Mouse (Mus musculus): ENCODE measurements around the gene Reck. TPM values are rescaled to one million over a fixed set of nuclear protein-coding genes. Genes with fewer than 3 reads are reported as not detected.
A peak's percentile ranks its signal among the peaks of the same experiment; 100 is the strongest.

The Reck gene
- polyA plus RNA-seq, 1 experiment from 2014 or later, result 20.1 TPM

DNA sequence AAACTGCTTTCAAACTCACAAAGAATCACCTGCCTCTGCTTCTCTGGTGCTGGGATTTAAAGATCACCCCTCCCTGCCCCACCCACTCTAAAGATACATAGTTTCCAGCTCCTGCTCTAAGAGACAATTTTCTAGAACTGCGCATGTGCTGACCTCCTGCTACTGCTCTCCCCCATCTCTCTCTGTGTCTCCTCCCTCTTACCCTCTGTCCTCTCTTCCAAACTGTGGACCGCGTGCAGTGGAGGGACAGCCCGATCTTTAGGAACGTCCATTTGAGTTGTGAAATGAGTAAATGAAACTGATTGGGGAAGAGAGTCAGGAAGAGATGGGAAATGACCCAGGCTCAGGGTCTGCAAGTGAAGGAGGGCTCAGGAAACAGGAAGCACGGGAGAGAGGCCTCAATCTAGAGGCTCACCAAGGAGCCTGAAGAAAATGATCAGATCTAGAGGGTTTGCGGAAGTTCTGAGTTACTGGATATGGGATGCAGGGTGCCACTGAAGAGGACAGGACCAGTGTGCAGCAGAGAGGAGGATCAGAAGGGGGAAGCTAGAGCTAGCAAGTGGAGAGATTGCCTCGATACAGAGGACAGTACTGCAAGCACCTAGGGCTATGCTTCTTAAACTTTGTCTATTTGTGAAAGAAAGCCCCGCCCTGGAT is 84.3 kb downstream of the Reck start:
- Histone ChIP-seq H3K4me2 (replicated peaks) (0 out of 2 replicates have a peak overlapping the region, but pooled peaks have one; percentile 93), H3K4me3 (no peak overlapping the region)
- WGBS, result 65% methylated on average over 9 of the region's 9 CpGs

DNA sequence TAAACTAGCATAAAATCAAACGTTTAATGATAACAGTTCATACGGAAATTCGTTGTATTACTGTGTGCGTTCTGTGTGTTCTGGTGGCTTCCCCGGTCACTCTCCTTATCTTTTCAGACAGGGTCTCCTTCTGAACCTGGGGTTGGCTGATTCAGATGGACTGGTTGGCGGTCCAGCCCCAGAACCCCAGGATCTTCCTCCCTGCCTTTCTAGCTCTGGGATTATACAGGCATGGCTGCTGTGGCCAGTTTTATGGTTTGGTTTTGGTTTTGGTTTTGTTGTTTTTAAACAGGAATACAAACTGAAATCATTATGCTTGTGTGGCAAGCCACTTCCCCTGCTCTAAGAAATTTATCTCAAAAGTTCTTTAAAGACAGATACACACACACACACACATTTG is 84.9 kb downstream of the Reck start:
- Histone ChIP-seq H3K4me2 (replicated peaks) (no peak overlapping the region), H3K4me1 (peaks cover 24% of the 10 kb centered on the region), H3K27me3 (peaks cover 15% of the 10 kb centered on the region; the same call in 1 of the 2 replicates), H3K27ac (no peak overlapping the region), H3K36me3 (no peaks in the 10 kb centered on the region), H3K4me3 (no peak overlapping the region), H3K9ac (no peak overlapping the region), H3K9me3 (replicated peaks) (no peaks in the 10 kb centered on the region)
- no peak for ATAC-seq (ENCODE audit: low FRiP score)
- 89% methylated on average over 6 of the region's 6 CpGs for WGBS

More for the DNA sequence above, 84.3 kb downstream of the Reck start:
- peaks cover 20% of the 10 kb centered on the region for H3K4me1 ChIP-seq
- H3K9ac ChIP-seq, result no peak overlapping the region
- H3K27ac ChIP-seq, result no peak overlapping the region
- no peaks in the 10 kb centered on the region for H3K9me3 ChIP-seq (replicated peaks)
- no peaks in the 10 kb centered on the region for H3K36me3 ChIP-seq
- H3K27me3 ChIP-seq, result peaks cover 15% of the 10 kb centered on the region; the same call in 1 of the 2 replicates
- no peak for ATAC-seq (ENCODE audit: low FRiP score)

DNA sequence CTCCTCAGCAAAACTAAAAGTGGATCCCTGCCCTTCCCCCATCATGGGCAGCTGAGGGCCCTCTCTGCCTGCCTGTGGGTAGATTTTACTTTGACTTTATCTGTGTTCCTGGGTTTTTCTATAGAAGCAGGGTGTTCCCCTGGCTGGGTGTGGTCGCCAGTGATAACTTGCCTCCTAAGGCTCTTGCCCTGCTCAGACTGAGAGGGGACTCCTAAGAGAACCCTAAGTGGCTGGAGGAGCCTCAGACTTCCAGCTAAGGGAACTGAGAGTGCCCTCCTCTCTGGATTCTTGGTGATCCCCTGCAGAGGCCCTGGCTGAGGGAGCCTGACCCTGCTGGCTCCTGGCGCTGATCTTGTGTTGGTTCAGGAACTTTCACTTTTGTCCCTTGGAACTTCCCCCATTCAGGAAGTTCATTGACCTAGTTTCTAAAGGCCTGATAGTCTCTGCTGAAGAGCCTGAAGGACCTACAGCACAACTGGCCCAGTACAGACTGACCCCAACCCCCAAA is 89.0 kb downstream of the Reck start:
- Histone ChIP-seq H3K9ac (no peak overlapping the region), H3K4me3 (no peak overlapping the region), H3K36me3 (no peaks in the 10 kb centered on the region), H3K27me3 (peaks cover 3% of the 10 kb centered on the region; the same call in 1 of the 2 replicates), H3K27ac (no peak overlapping the region), H3K9me3 (replicated peaks) (no peaks in the 10 kb centered on the region), H3K4me2 (replicated peaks) (no peak overlapping the region), H3K4me1 (peaks cover 28% of the 10 kb centered on the region)
- 46% methylated on average over 2 of the region's 2 CpGs for WGBS
- ATAC-seq (ENCODE audit: low FRiP score), result no peak

DNA sequence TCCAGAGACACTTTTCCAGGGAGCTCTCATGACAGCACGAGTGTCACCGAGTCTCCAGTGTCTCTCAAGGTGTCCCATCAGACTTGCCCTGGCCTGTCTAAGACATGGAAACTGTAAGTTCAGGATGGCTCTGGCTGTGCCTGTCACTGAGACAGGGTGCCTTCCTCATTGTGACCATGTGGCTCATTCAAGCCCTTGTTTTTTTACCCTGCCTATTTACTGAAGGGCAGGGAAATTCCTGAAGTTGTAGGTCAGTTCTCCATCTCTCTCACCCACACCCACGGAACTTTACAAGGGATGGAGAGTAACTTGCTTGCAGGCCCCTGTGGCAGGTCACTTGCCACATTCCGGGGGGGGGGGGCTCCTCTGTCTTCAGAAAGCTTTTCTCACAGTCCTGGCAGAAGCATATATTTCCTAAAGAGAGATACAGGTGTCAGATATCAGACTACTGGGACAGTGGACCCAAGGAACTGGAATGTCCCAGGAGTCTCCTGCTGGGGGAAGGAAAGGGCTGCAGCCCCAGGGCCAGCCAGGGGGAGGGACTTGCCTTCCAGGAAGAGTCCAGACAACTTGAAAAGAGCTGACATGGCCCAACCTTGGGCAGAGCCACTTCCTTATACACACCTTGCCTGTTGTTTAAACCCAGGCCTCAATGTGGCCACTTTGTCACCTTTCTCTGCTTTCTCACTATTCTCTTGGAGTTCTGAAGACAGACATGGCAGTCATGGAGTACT is 89.8 kb downstream of the Reck start:
- no peak for ATAC-seq (ENCODE audit: low FRiP score)
- no peaks in the 10 kb centered on the region for H3K36me3 ChIP-seq
- no peak overlapping the region; the same call in 1 of the 2 replicates for H3K9ac ChIP-seq
- no peak overlapping the region for H3K4me3 ChIP-seq
- H3K4me2 ChIP-seq (replicated peaks), result no peak overlapping the region
- no peak overlapping the region for H3K27ac ChIP-seq
- peaks cover 31% of the 10 kb centered on the region for H3K4me1 ChIP-seq
- no peaks in the 10 kb centered on the region for H3K9me3 ChIP-seq (replicated peaks)
- no peaks in the 10 kb centered on the region; the same call in 1 of the 2 replicates for H3K27me3 ChIP-seq
- 45% methylated on average over 4 of the region's 4 CpGs for WGBS

DNA sequence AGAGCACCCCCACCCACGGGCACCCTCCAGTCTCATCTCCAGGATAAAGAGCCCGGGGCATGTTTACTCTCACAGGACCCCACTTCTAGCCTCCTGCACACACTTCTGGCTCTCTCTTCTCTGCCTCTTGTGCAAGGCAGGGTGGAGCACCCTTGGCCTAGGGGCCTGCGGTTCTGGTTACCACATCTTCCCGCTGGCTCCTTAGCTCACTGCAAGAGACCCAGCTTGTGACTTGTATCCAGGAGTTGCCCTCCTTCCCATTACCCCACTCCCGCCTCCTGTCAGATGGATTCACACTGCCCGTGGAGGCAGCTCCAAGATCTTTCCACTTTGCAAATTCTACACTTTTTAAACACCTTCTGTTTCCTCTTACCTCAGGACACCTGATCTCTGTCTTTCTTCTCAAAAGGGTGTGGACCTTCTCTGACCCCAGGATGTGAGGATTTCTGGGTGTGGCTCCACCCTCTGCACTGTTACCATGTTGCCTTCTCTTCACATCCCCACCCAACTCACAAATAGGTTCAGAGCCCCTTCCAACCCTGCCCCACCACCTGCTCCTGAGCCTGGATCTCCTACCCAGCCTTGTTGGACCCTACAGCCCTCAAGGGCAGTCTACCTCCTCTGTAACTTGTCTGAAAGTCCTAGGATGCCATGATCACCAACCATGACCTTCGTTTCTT is 90.7 kb downstream of the Reck start:
- 91% methylated on average over 7 of the region's 7 CpGs for WGBS
- H3K9ac ChIP-seq, result no peak overlapping the region
- H3K4me1 ChIP-seq, result peaks cover 34% of the 10 kb centered on the region
- no peaks in the 10 kb centered on the region for H3K36me3 ChIP-seq
- H3K27me3 ChIP-seq, result no peaks in the 10 kb centered on the region; the same call in 1 of the 2 replicates
- no peak for ATAC-seq (ENCODE audit: low FRiP score)
- H3K9me3 ChIP-seq (replicated peaks), result no peaks in the 10 kb centered on the region
- H3K4me3 ChIP-seq, result no peak overlapping the region
- no peak overlapping the region for H3K4me2 ChIP-seq (replicated peaks)
- H3K27ac ChIP-seq, result no peak overlapping the region

DNA sequence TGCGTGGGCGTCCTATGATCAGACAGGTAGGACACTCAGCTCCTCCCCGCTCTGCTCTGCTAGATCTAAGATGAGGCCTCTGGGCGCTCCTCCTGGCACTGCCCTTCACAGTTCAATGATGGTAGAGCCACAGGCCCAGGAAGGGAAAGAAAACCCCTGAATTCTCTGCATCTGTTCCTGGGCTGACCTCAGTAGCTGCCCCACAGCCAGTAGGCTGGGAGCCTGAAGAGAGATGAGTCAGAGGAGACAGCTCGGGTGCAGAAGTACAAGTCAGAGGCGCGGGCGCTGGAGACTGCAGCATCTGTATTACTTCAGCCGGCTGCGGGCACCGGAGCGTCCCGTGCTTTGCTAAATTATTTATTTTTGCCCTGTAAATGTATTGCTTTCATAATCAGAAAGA is 93.3 kb downstream of the Reck start:
- no peak overlapping the region for H3K4me3 ChIP-seq
- H3K36me3 ChIP-seq, result no peaks in the 10 kb centered on the region
- H3K27ac ChIP-seq, result no peak overlapping the region
- H3K4me1 ChIP-seq, result peaks cover 52% of the 10 kb centered on the region
- no peaks in the 10 kb centered on the region for H3K27me3 ChIP-seq
- WGBS, result 49% methylated on average over 13 of the region's 13 CpGs
- 0 out of 2 replicates have a peak overlapping the region, but pooled peaks have one; percentile 23 for H3K9ac ChIP-seq
- no peak for ATAC-seq (ENCODE audit: low FRiP score)
- no peaks in the 10 kb centered on the region for H3K9me3 ChIP-seq (replicated peaks)
- H3K4me2 ChIP-seq (replicated peaks), result 0 out of 2 replicates have a peak overlapping the region, but pooled peaks have one; percentile 8

DNA sequence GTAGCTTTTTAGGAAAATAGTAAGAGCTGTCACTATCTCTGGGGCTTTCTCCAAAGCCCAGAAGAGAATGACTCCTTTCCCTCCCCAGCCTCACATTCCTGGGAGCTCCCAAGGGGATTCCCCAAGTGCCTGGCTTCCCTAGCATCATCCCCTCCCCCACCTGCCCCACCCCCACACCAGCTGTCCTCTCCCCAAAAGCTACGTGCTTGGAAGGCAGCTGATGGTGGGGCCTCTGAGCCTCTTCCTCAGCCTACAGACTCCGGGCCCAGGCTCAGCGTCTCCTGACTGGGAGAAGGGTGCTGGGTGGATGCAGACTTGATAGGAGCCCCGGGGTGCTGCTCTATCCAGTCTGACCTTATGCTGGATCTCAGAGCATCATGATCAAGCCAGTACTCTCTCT is 94.0 kb downstream of the Reck start:
- Histone ChIP-seq H3K9me3 (replicated peaks) (no peaks in the 10 kb centered on the region), H3K4me1 (peaks cover 53% of the 10 kb centered on the region), H3K27ac (no peak overlapping the region), H3K36me3 (no peaks in the 10 kb centered on the region), H3K9ac (0 out of 2 replicates have a peak overlapping the region, but pooled peaks have one; percentile 28), H3K4me2 (replicated peaks) (no peak overlapping the region), H3K27me3 (no peaks in the 10 kb centered on the region), H3K4me3 (no peak overlapping the region)
- ATAC-seq (ENCODE audit: low FRiP score), result no peak
- WGBS, result 17% methylated on average over 4 of the region's 4 CpGs

DNA sequence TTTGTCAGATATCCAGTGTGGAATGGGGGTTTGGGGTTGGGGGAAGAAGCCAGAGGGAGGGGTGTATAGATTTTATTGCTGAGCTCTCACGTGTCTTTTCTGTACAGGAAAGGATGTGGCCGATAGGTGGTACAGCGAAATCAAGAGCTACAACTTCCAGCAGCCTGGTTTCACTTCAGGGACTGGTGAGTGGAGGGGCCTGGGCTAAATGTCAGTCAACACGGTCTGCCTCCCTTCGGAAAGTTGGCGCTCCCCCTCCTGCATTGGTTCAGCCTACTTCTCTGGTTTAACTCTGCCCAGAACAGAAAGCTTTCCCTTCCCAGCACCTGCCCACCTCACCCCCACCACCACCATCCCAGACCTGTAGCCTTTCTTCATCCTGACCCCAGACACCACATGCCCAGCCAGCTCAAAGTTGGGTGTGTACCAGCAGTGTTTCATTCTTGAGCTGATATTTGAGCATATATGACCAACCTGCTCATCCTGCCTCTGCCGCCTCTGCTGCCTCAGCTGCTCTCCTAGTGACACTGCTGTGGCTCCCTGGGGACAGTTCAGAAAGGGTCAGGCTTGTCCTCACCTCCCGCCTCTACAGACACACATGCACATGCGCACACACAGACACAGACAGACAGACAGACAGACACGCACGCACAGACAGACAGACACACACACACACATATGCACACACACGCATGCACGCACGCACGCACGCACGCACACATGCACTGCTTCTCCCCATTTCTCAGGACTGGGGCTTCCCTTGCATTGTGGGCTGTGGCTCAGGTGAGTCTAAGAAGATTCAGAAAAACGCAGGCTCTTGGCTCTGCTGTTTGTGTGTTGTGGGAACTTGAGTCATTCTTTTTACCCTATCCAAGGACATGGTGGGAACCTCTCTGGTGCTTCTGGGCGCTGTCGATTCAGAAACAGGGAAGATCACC is 95.3 kb downstream of the Reck start:
- Histone ChIP-seq H3K9ac (no peak overlapping the region), H3K9me3 (replicated peaks) (no peaks in the 10 kb centered on the region), H3K36me3 (0 out of 2 replicates have a peak, but pooled peaks cover 4% of the 10 kb centered on the region), H3K4me1 (peaks cover 47% of the 10 kb centered on the region), H3K27ac (no peak overlapping the region), H3K4me2 (replicated peaks) (no peak overlapping the region), H3K4me3 (no peak overlapping the region), H3K27me3 (no peaks in the 10 kb centered on the region)
- 81% methylated on average over 20 of the region's 20 CpGs for WGBS
- no peak for ATAC-seq (ENCODE audit: low FRiP score)

DNA sequence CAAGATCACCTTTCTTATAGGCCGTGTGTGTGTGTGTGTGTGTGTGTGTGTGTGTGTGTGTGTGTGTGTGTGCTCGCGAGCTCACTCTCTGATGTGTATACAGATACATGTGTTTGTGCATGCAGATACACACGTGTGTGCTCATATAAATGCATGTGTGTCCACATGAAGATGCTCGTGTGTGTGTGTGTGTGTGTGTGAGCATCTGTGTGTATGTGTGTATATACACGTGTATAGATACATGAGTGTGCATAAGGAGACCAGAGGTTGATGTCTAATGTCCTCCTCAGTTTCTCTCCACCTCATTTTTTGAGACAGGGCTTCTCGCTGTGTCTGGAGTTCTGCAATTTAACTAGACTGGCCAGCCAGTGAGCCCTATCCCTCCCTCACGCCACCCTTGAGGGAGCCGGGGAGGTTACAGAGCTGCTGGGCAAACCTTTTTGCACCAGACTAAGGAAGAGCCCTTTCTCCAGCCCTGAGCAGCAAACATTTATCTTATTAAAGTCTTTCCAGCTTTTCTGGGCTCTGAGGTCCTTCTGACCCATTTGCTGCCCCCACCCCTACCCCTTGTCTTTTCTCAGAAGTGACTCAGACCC is 96.3 kb downstream of the Reck start:
- Histone ChIP-seq H3K27ac (peak overlapping the region; percentile 68; the same call in 1 of the 2 replicates), H3K36me3 (peaks cover 4% of the 10 kb centered on the region; the same call in 1 of the 2 replicates), H3K9ac (no peak overlapping the region), H3K9me3 (replicated peaks) (no peaks in the 10 kb centered on the region), H3K27me3 (no peaks in the 10 kb centered on the region), H3K4me3 (no peak overlapping the region), H3K4me2 (replicated peaks) (peak overlapping the region; percentile 27), H3K4me1 (peaks cover 47% of the 10 kb centered on the region)
- 0 out of 2 replicates have a peak, but pooled peaks have one; percentile 11 for ATAC-seq (ENCODE audit: low FRiP score)
- WGBS, result 63% methylated on average over 9 of the region's 9 CpGs

DNA sequence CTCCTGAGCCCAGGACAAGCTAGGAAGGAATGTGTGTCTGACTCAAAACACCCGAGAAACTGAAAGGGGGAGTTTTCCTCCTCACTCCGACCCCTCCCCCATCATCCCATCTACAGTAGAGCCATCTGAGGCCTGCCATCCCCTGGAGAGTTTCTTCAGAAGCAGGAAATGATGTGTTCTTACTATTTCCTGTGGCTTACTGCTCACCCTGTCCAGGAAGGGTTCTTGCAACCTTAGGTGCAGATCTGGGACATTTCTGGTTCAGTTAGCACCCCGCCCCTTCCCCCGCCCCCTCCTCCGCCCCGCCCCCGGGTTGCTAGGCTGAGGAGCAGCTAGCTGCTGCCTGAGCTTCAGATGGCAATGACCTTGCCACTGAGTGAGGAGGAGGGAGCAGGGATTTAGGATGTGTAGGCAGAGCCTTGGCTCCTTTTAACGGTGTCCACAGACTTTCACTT is 96.8 kb downstream of the Reck start:
- 5% methylated on average over 8 of the region's 8 CpGs for WGBS
- peak; percentile 36; the same call in 1 of the 2 replicates for ATAC-seq (ENCODE audit: low FRiP score)
- peak overlapping the region; percentile 27 for H3K4me2 ChIP-seq (replicated peaks)
- H3K9me3 ChIP-seq (replicated peaks), result no peaks in the 10 kb centered on the region
- H3K4me3 ChIP-seq, result no peak overlapping the region
- H3K36me3 ChIP-seq, result peaks cover 5% of the 10 kb centered on the region; the same call in 1 of the 2 replicates
- H3K4me1 ChIP-seq, result peaks cover 47% of the 10 kb centered on the region
- H3K27me3 ChIP-seq, result no peaks in the 10 kb centered on the region
- H3K9ac ChIP-seq, result no peak overlapping the region
- H3K27ac ChIP-seq, result peak overlapping the region; percentile 68; the same call in 1 of the 2 replicates

DNA sequence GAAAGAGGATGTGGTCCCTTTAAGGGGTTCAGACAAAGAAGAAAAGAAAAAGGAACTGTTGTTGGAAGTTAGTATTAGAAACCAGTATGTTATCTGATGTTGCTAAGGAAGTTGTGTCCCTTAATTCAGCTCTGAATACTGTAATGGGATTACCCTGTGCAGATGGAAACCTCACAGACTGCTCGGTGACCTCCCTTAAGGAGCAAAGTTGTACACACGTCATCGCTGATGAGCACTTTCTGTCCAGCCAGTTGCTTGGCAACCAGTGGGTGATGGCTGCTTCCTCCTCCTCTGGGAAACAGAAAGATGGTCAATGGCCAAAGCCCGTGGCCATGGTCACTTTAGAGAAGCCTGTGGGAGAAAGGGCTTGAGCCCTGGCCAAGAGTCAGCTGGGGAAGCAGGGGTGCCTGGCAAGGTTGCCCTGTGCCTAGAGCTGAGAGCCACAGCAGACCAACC is 98.2 kb downstream of the Reck start:
- no peaks in the 10 kb centered on the region for H3K27me3 ChIP-seq

More for the DNA sequence above, 98.2 kb downstream of the Reck start:
- no peaks in the 10 kb centered on the region for H3K9me3 ChIP-seq (replicated peaks)
- H3K27ac ChIP-seq, result 0 out of 2 replicates have a peak overlapping the region, but pooled peaks have one; percentile 18
- ATAC-seq (ENCODE audit: low FRiP score), result no peak
- peaks cover 41% of the 10 kb centered on the region for H3K4me1 ChIP-seq
- H3K9ac ChIP-seq, result no peak overlapping the region
- WGBS, result 46% methylated on average over 4 of the region's 4 CpGs
- H3K4me3 ChIP-seq, result no peak overlapping the region
- H3K4me2 ChIP-seq (replicated peaks), result no peak overlapping the region
- peaks cover 9% of the 10 kb centered on the region; the same call in 1 of the 2 replicates for H3K36me3 ChIP-seq

All from hindbrain, embryonic 12.5 days (tissue).